Mouse (Mus musculus) brain, embryonic 14.5 days (tissue): ENCODE data around the gene Strada. TPM values are rescaled to one million over a fixed set of nuclear protein-coding genes. Genes with fewer than 3 reads are reported as not detected.
"Not testable (repeated sequence)": the region's sequence is repeated elsewhere in the genome, so short reads cannot be mapped to it uniquely, and the experiment has no call there.

Experiments
- DNase-seq: peaks from one replicate; pipeline ENCODE4 v3.0.0-alpha.2; 2011; ENCODE audit warnings: low read depth
- CTCF ChIP-seq: fragments of 200-500 bp; IDR thresholded peaks from 2 replicates; pipeline ENCODE4 v1.5.1; 2012; ENCODE audit warnings: inconsistent platforms, mild to moderate bottlenecking, moderate library complexity, borderline replicate concordance; ENCODE audit not compliant: insufficient read depth, insufficient read length; ENCODE audit errors: extremely low read depth
- POLR2A ChIP-seq: fragments of 200-500 bp; IDR thresholded peaks from 2 replicates; pipeline ENCODE4 v1.6.1; 2012; ENCODE audit warnings: mild to moderate bottlenecking, inconsistent platforms, borderline replicate concordance; ENCODE audit not compliant: poor library complexity, insufficient read depth, insufficient read length, severe bottlenecking; ENCODE audit errors: extremely low read depth
- polyA plus RNA-seq: library from polyadenylated mRNA; depleted of rRNA; stranded (reverse); fragments of >200 nt; gene quantifications from 2 replicates; pipeline ENCODE4 v1.2.3, GENCODE M21; 2012; rRNA removed

The Strada gene
- polyA plus RNA-seq: 54.3 and 68.3 TPM in 2 replicates

DNA sequence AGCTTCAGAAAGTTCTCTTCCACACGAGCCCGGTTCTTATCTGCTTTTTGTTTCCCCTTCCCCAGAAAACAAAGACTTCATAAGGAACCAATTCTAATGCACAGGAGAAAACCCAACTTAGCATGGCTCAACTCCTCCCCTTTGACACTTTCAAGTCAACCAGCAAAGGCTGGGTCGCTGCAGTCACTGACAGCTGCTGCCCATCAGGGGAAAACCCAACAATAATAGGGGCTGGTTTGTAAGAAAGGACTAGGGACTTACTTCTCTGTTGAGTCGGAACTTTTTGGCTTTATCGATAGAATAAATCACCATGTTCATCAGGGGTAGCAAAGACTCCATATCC is at the start of gene Strada:
TSS of gene Strada (minus strand) at position 46 of the 343 bp plus-strand sequence.
- TF ChIP-seq POLR2A (no peak), CTCF (no peak)
- DNase-seq: no peak

DNA sequence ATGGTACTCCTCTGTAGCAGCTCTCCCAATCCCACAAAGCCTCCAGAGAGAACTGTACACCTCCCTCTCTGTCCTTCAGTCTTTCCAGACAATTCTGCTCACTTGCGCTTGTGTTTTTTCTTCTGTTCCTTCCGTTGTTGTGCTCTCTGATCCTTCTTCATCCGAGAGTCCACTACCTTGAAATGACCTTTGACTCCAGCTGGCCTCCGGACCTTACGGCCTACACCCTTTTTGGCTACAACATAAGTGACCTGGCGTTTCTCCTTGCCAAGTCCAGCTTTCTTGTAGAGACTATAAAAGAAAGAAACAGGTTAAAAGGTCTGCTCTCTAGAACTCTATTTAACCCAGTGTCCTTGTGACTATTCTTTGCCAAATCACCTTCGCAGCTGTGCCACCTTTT is 47.4 kb upstream of the Strada start:
- no peak for DNase-seq
- TF ChIP-seq CTCF: no peak
- no peak for TF ChIP-seq POLR2A

- TF ChIP-seq CTCF (peak; percentile 40; the same call in 1 of the 2 replicates), POLR2A (no peak)
- peak; percentile 21 for DNase-seq
Observed at GRCm38 (mm10) chr11:106246834-106247233, 44.9 kb upstream of the Strada start.

- not testable (repeated sequence) for DNase-seq
Observed at GRCm38 (mm10) chr11:106233978-106234377, 32.0 kb upstream of the Strada start.

GRCm38 (mm10) chr11:106220603-106221002 is 18.6 kb upstream of the Strada start:
- no peak for DNase-seq

DNA sequence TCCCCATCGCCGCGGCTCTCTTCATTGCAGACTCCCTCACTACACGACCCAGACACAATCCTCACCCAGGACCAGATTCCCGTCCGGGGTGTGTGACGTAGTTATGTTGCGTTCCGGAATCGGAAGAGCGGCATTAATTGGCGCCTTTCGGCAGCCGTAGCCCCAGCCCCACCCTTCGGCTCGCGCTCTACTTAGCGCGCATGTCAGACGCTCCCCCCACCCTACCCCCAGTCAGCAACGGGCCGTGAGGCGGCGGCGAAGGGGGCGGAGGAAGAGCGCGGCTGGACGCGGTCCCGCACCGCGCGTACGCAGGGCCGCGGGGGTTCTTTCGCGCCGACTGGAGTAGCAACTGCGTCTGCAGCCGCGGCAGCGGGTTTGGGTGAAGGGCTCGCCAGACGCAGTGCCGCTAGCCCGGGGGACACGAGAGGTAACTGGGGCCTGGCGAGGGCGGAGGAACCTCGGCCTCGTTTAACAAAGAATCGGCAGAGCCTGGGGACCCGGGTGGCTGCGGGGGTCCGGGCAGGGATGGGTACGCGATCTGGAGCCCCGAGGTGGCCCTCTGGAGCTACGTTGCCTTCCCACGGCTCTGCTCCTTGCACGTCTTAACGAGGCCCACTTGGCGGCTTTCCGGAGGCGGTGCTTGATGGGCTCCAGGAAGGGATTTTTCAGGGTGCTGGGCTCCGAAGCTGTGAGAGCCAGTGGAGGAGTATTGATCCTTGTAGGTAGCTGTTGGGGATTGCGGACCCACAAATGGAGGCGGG is 14.9 kb upstream of the Strada start, which contains the start of gene Ddx42:
TSS of gene Ddx42 (plus strand) at position 197 of the 761 bp plus-strand sequence.
- no peak for TF ChIP-seq CTCF
- TF ChIP-seq POLR2A: peak; percentile 86
- DNase-seq: peak; percentile 99

More at GRCm38 (mm10) chr11:106220603-106221002, 18.6 kb upstream of the Strada start:
- TF ChIP-seq CTCF (no peak), POLR2A (no peak)

GRCm38 (mm10) chr11:106215927-106216729 is 14.2 kb upstream of the Strada start, which contains the start of gene Ccdc47:
Ccdc47 (minus strand) TSS chr11:106216344.
- TF ChIP-seq CTCF (no peak), POLR2A (0 out of 2 replicates have a peak, but pooled peaks have one; percentile 10)
- peak; percentile 100 for DNase-seq

DNA sequence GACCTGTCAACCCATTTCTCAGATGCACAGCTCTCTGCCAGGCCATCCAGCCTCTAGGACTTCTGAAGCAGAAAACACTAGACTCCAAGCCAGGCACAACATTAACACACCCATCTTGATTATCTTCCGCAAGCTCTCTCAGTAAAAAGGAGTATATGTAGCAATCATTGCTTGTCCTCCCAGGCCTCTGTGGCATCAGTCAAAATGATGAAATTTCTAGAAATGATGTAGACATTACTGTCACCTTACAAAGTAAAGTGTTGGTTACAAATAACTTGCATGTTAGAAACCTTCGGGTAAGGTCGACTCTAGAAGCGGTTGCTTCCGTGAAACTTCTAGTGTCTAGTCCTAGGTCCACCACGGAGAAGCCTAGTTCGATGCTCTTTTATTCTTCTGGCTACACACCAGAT is 13.5 kb upstream of the Strada start:
- DNase-seq: no peak
- no peak for TF ChIP-seq CTCF
- no peak for TF ChIP-seq POLR2A

DNA sequence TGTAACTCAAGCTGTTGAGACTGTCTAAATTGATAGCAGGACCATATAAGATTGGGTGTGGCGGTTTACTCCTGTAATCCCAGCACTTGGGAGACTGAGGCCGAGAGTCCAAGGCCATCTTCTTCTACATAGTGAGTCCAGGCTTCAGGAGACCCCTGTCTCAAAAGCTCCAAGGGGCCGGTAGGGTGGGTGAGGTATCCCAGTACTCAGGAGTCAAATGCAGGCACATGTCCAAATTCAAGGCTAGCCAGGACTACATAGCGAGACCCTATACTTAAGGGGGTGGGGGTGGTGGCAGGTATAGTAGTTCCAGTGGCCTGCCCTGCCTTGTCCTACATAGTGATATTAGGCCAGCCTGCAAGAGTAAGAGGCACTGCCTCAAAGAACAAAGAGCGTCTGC is 12.9 kb upstream of the Strada start:
- TF ChIP-seq POLR2A (no peak), CTCF (no peak)
- DNase-seq: no peak

DNA sequence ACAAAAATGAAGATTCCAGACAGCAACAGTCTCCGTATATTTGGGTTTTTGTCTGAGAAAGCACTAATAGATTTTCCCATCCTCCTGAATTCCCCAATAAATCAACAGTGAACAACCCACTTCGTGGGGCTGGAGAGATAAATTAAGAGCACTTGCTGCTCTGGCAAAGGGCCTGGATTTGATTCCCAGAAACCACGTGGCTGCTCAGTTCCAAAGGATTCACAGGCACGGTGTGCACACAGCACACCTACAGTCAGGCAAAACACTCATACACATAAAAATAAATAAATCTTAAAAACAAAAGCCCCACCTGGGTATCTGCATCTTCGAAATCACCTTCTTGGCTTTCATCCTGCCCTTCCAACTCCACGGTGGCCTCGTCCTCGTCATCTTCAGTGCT is 10.8 kb upstream of the Strada start:
- TF ChIP-seq CTCF: no peak

GRCm38 (mm10) chr11:106201337-106202122 is 438 bp downstream of the Strada start:
- TF ChIP-seq POLR2A (no peak), CTCF (no peak)
- DNase-seq: no peak

More for the DNA sequence above, 10.8 kb upstream of the Strada start:
- no peak for DNase-seq

- no peak for DNase-seq
- TF ChIP-seq CTCF (no peak), POLR2A (no peak)
Observed at GRCm38 (mm10) chr11:106200756-106201155, 1.2 kb downstream of the Strada start.

DNA sequence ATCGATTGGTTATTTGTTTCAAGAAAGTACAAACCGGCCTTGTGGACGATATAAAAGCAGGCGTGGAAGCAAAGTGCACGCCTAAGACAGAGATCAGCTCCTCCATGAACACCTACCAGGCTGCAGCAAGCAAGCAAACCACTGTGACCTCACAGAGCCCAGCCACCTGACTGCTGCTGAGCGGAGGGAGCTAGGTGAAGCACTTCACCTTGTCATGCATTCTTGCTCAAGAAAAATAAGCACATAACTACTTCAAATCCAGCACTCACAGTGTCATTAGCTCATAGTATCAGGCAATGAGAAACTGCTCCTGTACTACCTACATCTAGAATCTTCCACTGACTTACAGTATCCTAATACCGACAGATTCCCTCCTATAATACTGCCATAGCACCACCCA is 2.0 kb downstream of the Strada start:
- DNase-seq: not testable (repeated sequence)
